Mouse (Mus musculus) spleen, adult 2 months (tissue): ENCODE measurements at regions not wholly inside any gene's neighbourhood (a gene's known extent, or its start where the extent isn't known, plus 50 kb on each side); places are given as distances from the start of the nearest gene placed in this dataset.

Experiments
- CTCF ChIP-seq: fragments of 200-500 bp; IDR thresholded peaks from 2 replicates; pipeline ENCODE4 v1.5.1; 2011; ENCODE audit warnings: mild to moderate bottlenecking, inconsistent platforms; ENCODE audit not compliant: insufficient read depth, insufficient read length, insufficient replicate concordance; ENCODE audit errors: extremely low read depth
- POLR2A ChIP-seq: fragments of 200-500 bp; IDR thresholded peaks from 2 replicates; pipeline ENCODE4 v1.6.1; 2011; ENCODE audit warnings: low read depth, low read length, inconsistent platforms

GRCm38 (mm10) chr7:36892776-36893500, 195.0 kb downstream of the Tshz3 start:
- no peak for TF ChIP-seq CTCF
- no peak for TF ChIP-seq POLR2A
